Mouse (Mus musculus) neutrophil, adult 83 days (primary cell): ENCODE results near the gene Abhd13. TPM values are rescaled to one million over a fixed set of nuclear protein-coding genes. Genes with fewer than 3 reads are reported as not detected.

ENCODE experiments used
- total RNA-seq, 2 experiments: library from RNA; stranded (reverse); gene quantifications; one replicate each; pipeline ENCODE4 v1.2.4; 2023

The Abhd13 gene
- 10 to 100 TPM; 11.1 to 11.4 TPM for total RNA-seq

GRCm38 (mm10) chr8:9977573-9978314 is at the start of gene Abhd13, which contains the start of gene Lig4:
Gene Abhd13 (plus strand): TSS chr8:9977707.
Gene Lig4 (minus strand): TSS chr8:9977686.

GRCm38 (mm10) chr8:10006156-10006985 is 28.9 kb downstream of the Abhd13 start, which contains the start of gene Tnfsf13b:
Gene Tnfsf13b (plus strand): TSS chr8:10006467.

Other genes with a start within 250 kb of the Abhd13 start
- gene Fam155a, start 206.5 kb upstream of the Abhd13 start, total RNA-seq: not detected
- gene Gm10217, start 113.5 kb upstream of the Abhd13 start, total RNA-seq: not detected
- 1 to 10 TPM; 1.8 to 3.5 TPM for gene Lig4, start within 50 bp of the Abhd13 start, total RNA-seq
- 10 to 100 TPM; 70.0 to 71.4 TPM for gene Tnfsf13b, start 28.8 kb downstream of the Abhd13 start, total RNA-seq
- gene Myo16, start 176.2 kb downstream of the Abhd13 start, total RNA-seq: under 1 TPM; 0.13 to 0.26 TPM